Mouse (Mus musculus): ENCODE data around the gene Rhot1. TPM values are rescaled to one million over a fixed set of nuclear protein-coding genes. Genes with fewer than 3 reads are reported as not detected.

The Rhot1 gene
- polyA plus RNA-seq, 1 experiment from 2014 or later: 65.2 TPM

DNA sequence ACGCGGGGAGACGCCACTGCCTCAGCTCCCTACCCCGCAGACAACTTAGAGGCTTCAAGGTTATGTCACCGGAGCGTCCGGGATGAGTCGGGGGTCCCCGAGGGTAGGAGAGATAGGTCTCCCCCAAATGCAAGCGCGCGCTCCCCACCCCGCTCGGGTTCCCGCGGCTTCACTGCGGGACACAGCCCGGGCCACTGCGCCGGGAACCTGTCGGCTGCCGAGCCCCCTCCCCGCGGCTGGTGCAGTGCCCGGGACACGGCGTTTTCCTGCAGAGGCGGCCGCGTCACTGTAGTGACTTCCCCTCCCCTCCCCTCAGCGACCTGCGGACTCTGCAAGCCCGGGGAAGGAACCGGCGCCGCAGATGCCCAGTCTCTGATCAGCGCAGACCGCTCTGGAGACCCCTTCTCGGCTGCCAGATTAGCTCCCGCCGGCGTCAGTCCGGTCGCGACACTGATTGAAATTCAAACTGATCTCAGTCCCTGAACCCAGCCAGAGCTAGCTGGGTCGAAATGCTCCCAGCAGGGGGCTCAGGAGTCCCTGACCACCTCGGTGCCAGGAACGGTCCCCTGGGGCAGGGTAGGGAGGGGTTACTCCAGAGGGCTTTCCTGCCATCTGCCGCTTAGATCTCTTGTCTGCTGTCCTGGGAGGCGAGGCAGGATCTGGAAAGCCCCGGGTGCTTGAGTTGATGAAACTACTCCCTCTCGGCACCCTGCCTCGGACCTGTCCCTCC, 92.7 kb downstream of the Rhot1 start:
- H3K4me1 ChIP-seq (ENCODE audit: control insufficient read depth, insufficient read depth, low read length): peaks cover 13% of the 10 kb centered on the region; the same call in 1 of the 2 replicates
- ATAC-seq (replicated peaks; ENCODE audit: insufficient number of reproducible peaks, low FRiP score, low TSS enrichment): peak; percentile 25; the same call in 1 of the 2 replicates
- H3K27me3 ChIP-seq (ENCODE audit: control insufficient read depth, insufficient read depth, low read length): peaks cover 56% of the 10 kb centered on the region
- H3K27ac ChIP-seq (ENCODE audit: low read depth, low read length): no peak overlapping the region
- no peaks in the 10 kb centered on the region for H3K9me3 ChIP-seq (replicated peaks; ENCODE audit: control insufficient read depth, low read length)
- peak overlapping the region; percentile 56 for H3K9ac ChIP-seq (ENCODE audit: low read depth, low read length)
- no peaks in the 10 kb centered on the region for H3K36me3 ChIP-seq (ENCODE audit: control insufficient read depth, insufficient read depth, low read length)
- peak overlapping the region; percentile 100 for H3K4me2 ChIP-seq
- under 1% methylated on average over 53 of the region's 53 CpGs for WGBS (ENCODE audit: insufficient replicate concordance)
- H3K4me3 ChIP-seq (ENCODE audit: low read depth, low read length): peak overlapping the region; percentile 66

DNA sequence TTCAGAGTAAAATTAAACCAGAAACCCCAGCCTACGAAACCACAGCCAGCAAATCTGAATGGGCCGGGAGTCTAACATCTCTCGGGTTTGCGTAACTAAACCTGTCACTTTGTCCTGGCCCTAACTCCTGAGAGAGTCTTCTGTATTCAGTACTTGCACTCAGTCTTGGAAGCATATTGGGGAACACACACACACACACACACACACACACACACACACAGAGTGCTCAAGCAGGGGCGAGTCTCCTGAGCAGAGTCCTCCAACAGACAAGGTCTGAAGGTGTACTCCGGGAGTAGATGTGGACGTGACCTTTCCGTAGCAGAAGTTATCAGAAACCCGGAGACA, 93.2 kb downstream of the Rhot1 start:
- H3K4me2 ChIP-seq: peak overlapping the region; percentile 100
- H3K9me3 ChIP-seq (replicated peaks; ENCODE audit: control insufficient read depth, low read length): no peaks in the 10 kb centered on the region
- H3K4me1 ChIP-seq (ENCODE audit: control insufficient read depth, insufficient read depth, low read length): peaks cover 13% of the 10 kb centered on the region; the same call in 1 of the 2 replicates
- H3K4me3 ChIP-seq (ENCODE audit: low read depth, low read length): peak overlapping the region; percentile 66
- H3K27ac ChIP-seq (ENCODE audit: low read depth, low read length): no peak overlapping the region
- ATAC-seq (replicated peaks; ENCODE audit: insufficient number of reproducible peaks, low FRiP score, low TSS enrichment): no peak
- no peak overlapping the region for H3K9ac ChIP-seq (ENCODE audit: low read depth, low read length)
- no peaks in the 10 kb centered on the region for H3K36me3 ChIP-seq (ENCODE audit: control insufficient read depth, insufficient read depth, low read length)
- WGBS (ENCODE audit: insufficient replicate concordance): under 1% methylated on average over 9 of the region's 9 CpGs
- peaks cover 55% of the 10 kb centered on the region for H3K27me3 ChIP-seq (ENCODE audit: control insufficient read depth, insufficient read depth, low read length)

DNA sequence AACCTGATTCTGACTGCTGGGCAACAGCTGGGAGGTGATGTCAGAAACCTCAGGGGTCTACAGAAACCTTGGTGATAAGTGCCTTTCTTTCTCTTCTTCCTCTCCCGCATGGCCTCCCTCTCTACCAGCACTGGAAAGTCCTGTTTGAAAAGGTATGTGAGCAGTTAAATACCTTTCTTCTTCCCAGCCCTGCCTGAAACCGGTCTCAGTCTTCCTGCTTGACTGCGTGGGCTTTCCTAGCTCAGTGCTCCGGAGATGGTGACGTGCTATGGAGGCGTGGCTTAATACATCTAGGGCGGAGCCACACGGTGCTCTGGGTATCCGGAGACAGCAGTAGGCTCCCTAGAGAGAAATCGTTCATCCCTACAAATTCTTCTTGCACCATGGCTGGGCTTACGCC, 93.7 kb downstream of the Rhot1 start:
- Histone ChIP-seq H3K27me3 (ENCODE audit: control insufficient read depth, insufficient read depth, low read length) (peaks cover 50% of the 10 kb centered on the region), H3K9me3 (replicated peaks; ENCODE audit: control insufficient read depth, low read length) (no peaks in the 10 kb centered on the region), H3K9ac (ENCODE audit: low read depth, low read length) (no peak overlapping the region), H3K4me2 (peak overlapping the region; percentile 100), H3K4me3 (ENCODE audit: low read depth, low read length) (peak overlapping the region; percentile 66), H3K27ac (ENCODE audit: low read depth, low read length) (no peak overlapping the region), H3K36me3 (ENCODE audit: control insufficient read depth, insufficient read depth, low read length) (no peaks in the 10 kb centered on the region), H3K4me1 (ENCODE audit: control insufficient read depth, insufficient read depth, low read length) (peaks cover 13% of the 10 kb centered on the region; the same call in 1 of the 2 replicates)
- 4% methylated on average over 11 of the region's 11 CpGs for WGBS (ENCODE audit: insufficient replicate concordance)
- ATAC-seq (replicated peaks; ENCODE audit: insufficient number of reproducible peaks, low FRiP score, low TSS enrichment): no peak

DNA sequence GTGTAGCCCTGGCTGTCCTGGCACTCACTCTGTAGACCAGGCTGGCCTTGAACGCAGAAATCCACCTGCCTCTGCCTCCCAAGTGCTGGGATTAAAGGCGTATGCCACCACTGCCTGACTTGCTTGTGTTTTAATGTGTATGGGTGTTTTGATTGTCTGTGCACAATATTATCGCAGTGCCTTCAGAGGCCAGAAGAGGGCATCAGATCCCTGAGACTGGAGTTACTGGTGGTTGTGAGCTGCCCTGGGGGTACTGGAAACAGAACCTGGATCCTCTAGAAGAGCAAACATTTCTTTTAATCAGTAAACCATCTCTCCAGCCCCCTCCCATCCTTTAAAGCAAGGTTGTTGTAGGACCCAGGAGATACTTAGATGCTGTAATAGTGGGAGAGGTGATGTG, 94.9 kb downstream of the Rhot1 start:
- H3K36me3 ChIP-seq (ENCODE audit: control insufficient read depth, insufficient read depth, low read length): no peaks in the 10 kb centered on the region
- 77% methylated on average over 3 of the region's 3 CpGs for WGBS (ENCODE audit: insufficient replicate concordance)
- peaks cover 41% of the 10 kb centered on the region for H3K27me3 ChIP-seq (ENCODE audit: control insufficient read depth, insufficient read depth, low read length)
- no peak overlapping the region for H3K4me3 ChIP-seq (ENCODE audit: low read depth, low read length)
- no peak overlapping the region for H3K9ac ChIP-seq (ENCODE audit: low read depth, low read length)
- H3K9me3 ChIP-seq (replicated peaks; ENCODE audit: control insufficient read depth, low read length): no peaks in the 10 kb centered on the region
- no peak overlapping the region for H3K27ac ChIP-seq (ENCODE audit: low read depth, low read length)
- H3K4me1 ChIP-seq (ENCODE audit: control insufficient read depth, insufficient read depth, low read length): peaks cover 13% of the 10 kb centered on the region; the same call in 1 of the 2 replicates
- no peak for ATAC-seq (replicated peaks; ENCODE audit: insufficient number of reproducible peaks, low FRiP score, low TSS enrichment)
- H3K4me2 ChIP-seq: no peak overlapping the region

DNA sequence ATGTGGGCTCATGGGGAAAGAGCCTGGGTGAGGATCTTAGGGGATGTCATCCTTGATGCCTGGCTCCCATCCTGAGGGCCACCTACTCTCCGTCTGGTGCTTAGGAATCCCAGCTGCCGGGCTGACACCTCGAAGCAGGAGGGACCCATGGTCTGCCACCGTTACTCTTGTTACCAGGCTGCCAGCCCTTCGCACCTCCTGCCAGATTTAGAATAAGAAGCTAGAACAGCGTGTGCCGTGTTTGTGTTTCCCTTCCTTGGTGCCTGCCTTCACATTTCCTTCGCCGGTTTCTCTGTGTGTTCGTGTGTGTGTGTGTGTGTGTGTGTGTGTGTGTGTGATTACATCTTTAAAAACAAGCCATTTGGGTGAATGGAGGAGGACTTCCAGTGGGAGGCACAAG, 96.0 kb downstream of the Rhot1 start:
- Histone ChIP-seq H3K9ac (ENCODE audit: low read depth, low read length) (no peak overlapping the region), H3K36me3 (ENCODE audit: control insufficient read depth, insufficient read depth, low read length) (no peaks in the 10 kb centered on the region), H3K27ac (ENCODE audit: low read depth, low read length) (no peak overlapping the region), H3K9me3 (replicated peaks; ENCODE audit: control insufficient read depth, low read length) (no peaks in the 10 kb centered on the region), H3K4me2 (no peak overlapping the region), H3K27me3 (ENCODE audit: control insufficient read depth, insufficient read depth, low read length) (peaks cover 30% of the 10 kb centered on the region), H3K4me3 (ENCODE audit: low read depth, low read length) (no peak overlapping the region), H3K4me1 (ENCODE audit: control insufficient read depth, insufficient read depth, low read length) (peaks cover 12% of the 10 kb centered on the region; the same call in 1 of the 2 replicates)
- ATAC-seq (replicated peaks; ENCODE audit: insufficient number of reproducible peaks, low FRiP score, low TSS enrichment): no peak
- 66% methylated on average over 10 of the region's 10 CpGs for WGBS (ENCODE audit: insufficient replicate concordance)

DNA sequence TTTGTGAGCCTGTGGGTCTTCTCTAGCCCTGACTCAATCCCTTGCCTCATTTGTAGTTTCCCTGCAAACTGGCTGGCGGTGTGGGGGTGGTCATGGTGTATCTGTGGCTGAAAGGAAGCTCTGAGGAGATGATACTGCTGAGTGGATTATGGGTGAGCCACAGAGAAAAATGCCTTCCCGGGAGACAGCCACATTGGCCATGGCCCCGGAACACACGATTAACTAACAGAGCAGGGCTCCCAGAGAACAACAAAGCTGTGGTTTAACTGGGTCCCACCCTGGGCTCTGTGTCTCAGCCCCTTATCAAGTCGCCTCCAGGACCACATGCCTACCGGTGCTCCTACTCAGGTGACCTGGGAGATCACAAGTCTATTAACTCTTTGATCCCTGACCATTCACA, 99.7 kb downstream of the Rhot1 start:
- Histone ChIP-seq H3K27ac (ENCODE audit: low read depth, low read length) (no peak overlapping the region), H3K9me3 (replicated peaks; ENCODE audit: control insufficient read depth, low read length) (no peaks in the 10 kb centered on the region), H3K36me3 (ENCODE audit: control insufficient read depth, insufficient read depth, low read length) (no peaks in the 10 kb centered on the region), H3K9ac (ENCODE audit: low read depth, low read length) (no peak overlapping the region), H3K4me3 (ENCODE audit: low read depth, low read length) (no peak overlapping the region), H3K27me3 (ENCODE audit: control insufficient read depth, insufficient read depth, low read length) (0 out of 2 replicates have a peak, but pooled peaks cover 2% of the 10 kb centered on the region), H3K4me2 (no peak overlapping the region), H3K4me1 (ENCODE audit: control insufficient read depth, insufficient read depth, low read length) (no peaks in the 10 kb centered on the region)
- no peak for ATAC-seq (replicated peaks; ENCODE audit: insufficient number of reproducible peaks, low FRiP score, low TSS enrichment)
- 46% methylated on average over 6 of the region's 6 CpGs for WGBS (ENCODE audit: insufficient replicate concordance)

DNA sequence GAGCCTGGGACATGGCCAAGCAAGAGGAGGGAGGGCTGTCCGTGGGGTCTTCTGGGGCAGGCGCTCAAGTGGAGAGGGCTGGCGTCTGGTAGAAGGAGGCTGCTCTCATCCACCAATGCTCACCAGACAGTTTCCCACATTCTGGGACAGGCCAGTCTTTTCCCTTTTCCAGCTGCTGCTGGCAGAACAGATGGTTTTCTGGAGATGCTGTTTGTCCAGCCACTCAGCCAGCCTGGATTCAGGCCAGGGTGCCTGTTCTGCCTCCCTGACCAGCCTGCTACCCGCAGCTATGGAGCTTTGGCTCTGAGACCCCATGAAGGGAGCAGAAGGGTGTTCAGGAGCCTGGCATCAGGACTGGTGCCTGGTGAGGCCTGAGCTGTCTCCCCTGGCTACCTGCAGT, 102.5 kb downstream of the Rhot1 start:
- Histone ChIP-seq H3K4me3 (ENCODE audit: low read depth, low read length) (no peak overlapping the region), H3K9me3 (replicated peaks; ENCODE audit: control insufficient read depth, low read length) (no peaks in the 10 kb centered on the region), H3K27ac (ENCODE audit: low read depth, low read length) (no peak overlapping the region), H3K27me3 (ENCODE audit: control insufficient read depth, insufficient read depth, low read length) (0 out of 2 replicates have a peak, but pooled peaks cover 2% of the 10 kb centered on the region), H3K4me2 (no peak overlapping the region), H3K9ac (ENCODE audit: low read depth, low read length) (no peak overlapping the region), H3K4me1 (ENCODE audit: control insufficient read depth, insufficient read depth, low read length) (no peaks in the 10 kb centered on the region), H3K36me3 (ENCODE audit: control insufficient read depth, insufficient read depth, low read length) (no peaks in the 10 kb centered on the region)
- WGBS (ENCODE audit: insufficient replicate concordance): 75% methylated on average over 4 of the region's 4 CpGs
- no peak for ATAC-seq (replicated peaks; ENCODE audit: insufficient number of reproducible peaks, low FRiP score, low TSS enrichment)

DNA sequence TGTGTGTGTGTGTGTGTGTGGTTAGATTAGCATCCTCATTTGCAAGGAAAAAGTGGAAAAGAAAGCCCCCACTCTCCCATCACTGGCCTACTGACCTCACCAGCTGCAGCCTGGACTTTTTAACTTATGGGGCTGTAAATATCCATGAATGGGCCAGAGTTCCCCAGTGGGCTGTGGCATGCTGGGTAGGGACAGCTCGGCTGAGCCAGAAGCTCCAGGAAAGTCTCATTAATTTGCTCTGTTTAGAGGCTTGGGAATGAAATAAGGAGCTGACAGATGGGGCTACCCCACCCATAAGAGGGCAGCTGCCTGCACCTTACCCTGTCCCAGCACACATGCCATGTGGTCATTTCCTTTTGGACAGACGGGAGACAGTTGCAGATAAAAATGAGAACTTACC, 103.2 kb downstream of the Rhot1 start:
- H3K9me3 ChIP-seq (replicated peaks; ENCODE audit: control insufficient read depth, low read length): no peaks in the 10 kb centered on the region
- 47% methylated on average over 2 of the region's 2 CpGs for WGBS (ENCODE audit: insufficient replicate concordance)
- no peak for ATAC-seq (replicated peaks; ENCODE audit: insufficient number of reproducible peaks, low FRiP score, low TSS enrichment)
- no peak overlapping the region for H3K4me2 ChIP-seq
- no peak overlapping the region for H3K4me3 ChIP-seq (ENCODE audit: low read depth, low read length)
- H3K4me1 ChIP-seq (ENCODE audit: control insufficient read depth, insufficient read depth, low read length): no peaks in the 10 kb centered on the region
- no peak overlapping the region for H3K27ac ChIP-seq (ENCODE audit: low read depth, low read length)
- no peaks in the 10 kb centered on the region for H3K36me3 ChIP-seq (ENCODE audit: control insufficient read depth, insufficient read depth, low read length)
- H3K9ac ChIP-seq (ENCODE audit: low read depth, low read length): no peak overlapping the region
- 0 out of 2 replicates have a peak, but pooled peaks cover 2% of the 10 kb centered on the region for H3K27me3 ChIP-seq (ENCODE audit: control insufficient read depth, insufficient read depth, low read length)

DNA sequence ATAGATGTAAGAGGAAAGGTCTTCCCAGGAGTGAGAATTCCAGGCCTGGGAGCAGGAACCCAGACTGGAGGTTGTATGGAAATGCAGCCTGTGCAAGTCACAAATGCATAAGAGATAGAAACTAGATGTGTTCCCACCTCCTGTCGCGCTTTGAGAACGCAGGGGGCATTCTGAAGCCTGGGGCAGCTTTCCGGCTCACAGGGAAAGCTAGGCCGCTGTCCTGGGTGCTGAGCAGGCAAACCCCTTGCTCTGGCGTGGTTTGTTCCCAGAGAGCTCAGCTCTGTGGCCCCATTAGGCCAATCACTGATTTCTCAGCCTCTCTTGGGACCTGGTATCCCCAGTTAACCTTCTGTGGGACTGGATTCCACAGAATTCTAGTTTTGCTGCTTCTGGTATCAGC, 103.7 kb downstream of the Rhot1 start:
- no peaks in the 10 kb centered on the region for H3K36me3 ChIP-seq (ENCODE audit: control insufficient read depth, insufficient read depth, low read length)
- no peak overlapping the region for H3K4me2 ChIP-seq
- no peak overlapping the region for H3K9ac ChIP-seq (ENCODE audit: low read depth, low read length)
- 0 out of 2 replicates have a peak, but pooled peaks cover 2% of the 10 kb centered on the region for H3K27me3 ChIP-seq (ENCODE audit: control insufficient read depth, insufficient read depth, low read length)
- H3K4me1 ChIP-seq (ENCODE audit: control insufficient read depth, insufficient read depth, low read length): no peaks in the 10 kb centered on the region
- WGBS (ENCODE audit: insufficient replicate concordance): 3% methylated on average over 6 of the region's 6 CpGs
- H3K4me3 ChIP-seq (ENCODE audit: low read depth, low read length): no peak overlapping the region
- H3K9me3 ChIP-seq (replicated peaks; ENCODE audit: control insufficient read depth, low read length): no peaks in the 10 kb centered on the region
- no peak for ATAC-seq (replicated peaks; ENCODE audit: insufficient number of reproducible peaks, low FRiP score, low TSS enrichment)
- H3K27ac ChIP-seq (ENCODE audit: low read depth, low read length): no peak overlapping the region

All from heart, embryonic 11.5 days (tissue).